Mouse (Mus musculus) forebrain, embryonic 15.5 days (tissue): ENCODE measurements at regions not wholly inside any gene's neighbourhood (a gene's known extent, or its start where the extent isn't known, plus 50 kb on each side); places are given as distances from the start of the nearest gene placed in this dataset.

ENCODE experiments used
- ATAC-seq: fragments of 200-750 bp; cut with Nextera tagmentation; replicated peaks from 2 replicates; pipeline ENCODE4 v1.8.0; 2017; ENCODE audit warnings: mild to moderate bottlenecking, moderate TSS enrichment, moderate library complexity
- H3K27ac ChIP-seq: fragments of 300-500 bp; sonication (generic); replicated peaks from 2 replicates; pipeline ENCODE4 v1.5.1; 2015; ENCODE audit warnings: mild to moderate bottlenecking, inconsistent platforms
- H3K27me3 ChIP-seq: fragments of 300-500 bp; sonication (generic); 2 replicates; pipeline ENCODE4 v1.6.1; 2015; ENCODE audit warnings: inconsistent platforms
- H3K36me3 ChIP-seq: fragments of 300-500 bp; sonication (generic); 2 replicates; pipeline ENCODE4 v1.6.1; 2015; ENCODE audit warnings: mild to moderate bottlenecking, inconsistent platforms
- H3K4me1 ChIP-seq: fragments of 300-500 bp; sonication (generic); 2 replicates; pipeline ENCODE4 v1.6.1; 2015; ENCODE audit warnings: inconsistent platforms
- H3K4me2 ChIP-seq: fragments of 300-500 bp; sonication (generic); replicated peaks from 2 replicates; pipeline ENCODE4 v1.6.1; 2015; ENCODE audit warnings: mild to moderate bottlenecking, inconsistent platforms
- H3K4me3 ChIP-seq: fragments of 300-500 bp; sonication (generic); 2 replicates; pipeline ENCODE4 v1.5.1; 2015; ENCODE audit warnings: mild to moderate bottlenecking, inconsistent platforms
- H3K9ac ChIP-seq: fragments of 300-500 bp; sonication (generic); replicated peaks from 2 replicates; pipeline ENCODE4 v1.6.1; 2015; ENCODE audit warnings: mild to moderate bottlenecking, inconsistent platforms
- H3K9me3 ChIP-seq: fragments of 300-500 bp; sonication (generic); 2 replicates; pipeline ENCODE4 v1.6.1; 2016; ENCODE audit warnings: inconsistent platforms
- WGBS: fragments of 180-500 bp; shearing (Covaris S2); methylation state at CpG from one replicate; pipeline ENCODE4 v1.1.7; 2015; ENCODE audit warnings: mixed read lengths; 5-methylcytosine and 5-hydroxymethylcytosine counted together

DNA sequence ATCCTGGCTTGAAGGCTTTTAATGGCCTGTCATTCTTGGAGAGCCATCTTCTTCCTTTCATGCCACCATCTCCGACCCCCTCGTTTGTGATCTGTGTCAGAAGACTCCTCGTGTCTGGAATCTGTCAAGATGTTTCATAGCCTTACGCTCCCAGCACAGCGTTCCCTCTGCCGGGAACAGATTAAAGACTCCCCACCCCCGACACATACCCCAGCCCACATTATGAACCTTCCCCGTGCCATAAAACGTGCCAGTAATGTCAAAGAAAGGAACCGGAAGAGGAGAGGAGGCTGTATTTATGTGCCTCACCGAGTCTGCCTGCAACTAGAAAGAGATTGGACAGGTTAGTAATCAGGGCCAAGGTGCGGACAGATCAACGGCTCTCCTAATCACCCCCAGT is 101.4 kb upstream of the Rap1b start:
- H3K27ac ChIP-seq: no peak overlapping the region
- H3K36me3 ChIP-seq: no peaks in the 10 kb centered on the region
- no peak overlapping the region for H3K4me2 ChIP-seq
- no peak for ATAC-seq
- H3K4me1 ChIP-seq: no peaks in the 10 kb centered on the region
- H3K27me3 ChIP-seq: no peaks in the 10 kb centered on the region
- WGBS: 73% methylated on average over 13 of the region's 13 CpGs
- no peak overlapping the region for H3K4me3 ChIP-seq
- no peak overlapping the region for H3K9ac ChIP-seq
- H3K9me3 ChIP-seq: no peaks in the 10 kb centered on the region

DNA sequence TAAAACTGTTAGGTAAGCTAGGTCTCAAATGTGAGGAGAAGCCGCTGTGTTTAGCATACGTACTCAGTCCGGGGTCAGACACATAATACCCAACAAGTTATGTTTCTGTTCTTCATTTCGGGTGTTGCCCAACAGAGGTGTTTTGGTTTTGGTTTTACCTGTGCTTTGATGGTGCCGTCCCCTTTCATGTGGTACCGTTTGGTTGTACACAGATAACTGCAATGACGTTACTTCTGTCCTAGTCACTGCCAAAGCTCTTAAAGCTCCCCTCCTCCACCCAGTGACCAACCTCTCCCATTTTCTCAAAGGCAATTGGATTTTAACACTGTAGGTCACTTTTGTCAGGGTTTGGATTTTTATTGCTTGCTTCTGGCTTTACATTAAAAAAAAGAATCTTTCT is 102.1 kb upstream of the Rap1b start:
- Histone ChIP-seq H3K9ac (no peak overlapping the region), H3K27me3 (no peaks in the 10 kb centered on the region), H3K4me1 (no peaks in the 10 kb centered on the region), H3K4me2 (no peak overlapping the region), H3K4me3 (no peak overlapping the region), H3K9me3 (no peaks in the 10 kb centered on the region), H3K36me3 (no peaks in the 10 kb centered on the region), H3K27ac (no peak overlapping the region)
- no peak for ATAC-seq
- 92% methylated on average over 7 of the region's 7 CpGs for WGBS

GRCm38 (mm10) chr10:117952116-117953025 is 106.5 kb upstream of the Rap1b start:
- H3K9me3 ChIP-seq: no peaks in the 10 kb centered on the region
- no peaks in the 10 kb centered on the region for H3K4me1 ChIP-seq
- no peak overlapping the region for H3K9ac ChIP-seq
- 79% methylated on average over 26 of the region's 26 CpGs for whole genome bisulfite sequencing
- no peak for ATAC-seq
- H3K4me3 ChIP-seq: no peak overlapping the region
- H3K27me3 ChIP-seq: no peaks in the 10 kb centered on the region
- H3K36me3 ChIP-seq: no peaks in the 10 kb centered on the region
- no peak overlapping the region for H3K27ac ChIP-seq
- no peak overlapping the region for H3K4me2 ChIP-seq

DNA sequence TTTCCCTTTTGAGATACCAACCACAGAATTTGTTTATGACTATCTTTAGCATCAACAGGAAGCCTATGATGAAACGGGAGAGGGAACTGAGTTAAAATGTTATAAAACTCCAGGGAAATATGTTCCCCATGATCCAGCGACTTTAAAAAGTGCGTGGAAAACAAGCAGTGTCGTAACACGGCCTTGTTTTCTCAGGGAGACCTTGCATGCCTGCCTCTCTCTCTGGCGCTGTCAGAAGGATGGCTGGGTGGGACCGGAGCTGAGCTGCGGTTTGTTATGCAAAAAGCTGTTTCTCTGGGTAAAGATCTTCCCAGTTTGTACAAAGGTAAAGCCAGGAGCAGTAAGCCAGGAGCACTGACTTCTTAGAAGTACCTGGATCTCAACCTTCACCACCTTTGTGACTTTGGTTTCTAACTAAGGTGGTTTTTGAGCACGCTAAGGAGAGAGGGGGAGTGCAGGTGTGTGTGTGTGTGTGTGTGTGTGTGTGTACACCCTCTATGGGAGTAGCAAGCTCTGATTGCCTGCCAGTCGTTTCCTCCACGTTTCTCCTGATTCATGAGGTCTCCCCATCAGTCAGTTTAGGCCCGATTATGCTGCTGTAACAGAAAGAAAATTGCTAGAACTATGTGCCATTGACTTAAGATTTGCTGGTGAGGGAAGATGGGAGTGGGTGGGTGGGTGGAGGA is 107.3 kb upstream of the Rap1b start:
- no peak for ATAC-seq
- Histone ChIP-seq H3K9me3 (no peaks in the 10 kb centered on the region), H3K9ac (no peak overlapping the region), H3K4me1 (no peaks in the 10 kb centered on the region), H3K36me3 (no peaks in the 10 kb centered on the region), H3K4me3 (no peak overlapping the region), H3K4me2 (no peak overlapping the region), H3K27ac (no peak overlapping the region), H3K27me3 (no peaks in the 10 kb centered on the region)
- WGBS: 31% methylated on average over 12 of the region's 12 CpGs

DNA sequence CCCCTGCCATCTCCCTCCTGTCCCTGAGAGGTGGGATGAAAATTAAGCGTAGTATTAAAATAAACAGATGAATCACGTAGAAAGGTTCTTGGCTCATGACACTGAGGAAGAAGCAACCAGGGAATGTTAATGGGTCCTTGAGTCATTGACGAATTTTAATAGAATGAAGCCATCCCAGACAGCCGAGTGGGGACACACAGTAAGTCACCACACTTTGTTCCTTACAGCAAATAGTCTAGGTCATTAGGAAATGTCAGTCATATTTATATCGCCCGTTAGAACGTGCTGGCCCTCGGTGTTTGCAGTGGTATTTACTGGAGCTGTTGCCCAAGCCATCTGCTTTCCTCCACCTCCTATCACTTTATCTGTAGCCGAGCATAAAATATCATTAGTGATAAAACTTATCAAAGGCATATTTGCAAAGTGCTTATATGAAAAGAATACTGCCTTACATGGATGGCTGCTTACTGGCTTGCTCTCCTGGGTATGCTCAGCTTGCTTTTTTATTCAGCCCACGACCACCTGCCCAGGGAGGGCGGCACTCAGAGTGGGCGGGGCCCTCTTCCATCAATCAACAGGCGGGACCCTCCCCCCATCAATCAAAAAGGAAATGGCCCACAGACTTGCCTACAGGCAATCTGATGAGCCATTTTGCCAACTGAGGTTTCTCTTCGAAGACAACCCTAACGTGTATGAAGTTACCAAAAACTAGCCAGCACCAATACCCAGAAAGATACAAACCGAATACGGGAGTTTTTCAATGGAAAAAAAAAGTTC is 110.5 kb upstream of the Rap1b start:
- Histone ChIP-seq H3K4me3 (no peak overlapping the region), H3K27ac (no peak overlapping the region), H3K9ac (no peak overlapping the region), H3K4me2 (no peak overlapping the region), H3K36me3 (no peaks in the 10 kb centered on the region), H3K27me3 (no peaks in the 10 kb centered on the region), H3K9me3 (no peaks in the 10 kb centered on the region), H3K4me1 (no peaks in the 10 kb centered on the region)
- 86% methylated on average over 17 of the region's 17 CpGs for WGBS
- no peak for ATAC-seq

DNA sequence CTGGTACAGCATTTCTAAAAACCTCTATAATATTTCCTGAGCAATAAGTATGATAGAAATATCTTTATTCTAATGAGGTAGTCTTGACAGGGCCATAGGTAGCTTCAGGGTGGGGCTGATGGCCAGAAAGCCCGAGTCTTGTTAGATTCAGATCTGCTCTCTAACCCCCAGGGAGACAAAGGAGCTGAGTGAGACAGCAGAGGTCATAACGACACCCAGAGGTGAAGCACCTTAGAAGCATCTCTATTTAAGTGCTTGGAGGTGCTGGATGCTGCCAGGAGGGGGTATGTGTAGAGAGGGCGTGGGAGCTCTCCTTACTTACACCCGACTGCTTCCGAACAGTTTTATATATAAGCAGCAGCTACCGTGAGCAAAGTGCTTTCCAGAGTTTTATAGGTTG is 128.9 kb upstream of the Rap1b start:
- H3K27me3 ChIP-seq: no peaks in the 10 kb centered on the region
- no peak overlapping the region for H3K4me3 ChIP-seq
- no peak overlapping the region for H3K27ac ChIP-seq
- H3K36me3 ChIP-seq: no peaks in the 10 kb centered on the region
- no peak for ATAC-seq
- no peak overlapping the region for H3K9ac ChIP-seq
- no peak overlapping the region for H3K4me2 ChIP-seq
- WGBS: 63% methylated on average over 6 of the region's 6 CpGs
- no peaks in the 10 kb centered on the region for H3K9me3 ChIP-seq
- no peaks in the 10 kb centered on the region for H3K4me1 ChIP-seq

DNA sequence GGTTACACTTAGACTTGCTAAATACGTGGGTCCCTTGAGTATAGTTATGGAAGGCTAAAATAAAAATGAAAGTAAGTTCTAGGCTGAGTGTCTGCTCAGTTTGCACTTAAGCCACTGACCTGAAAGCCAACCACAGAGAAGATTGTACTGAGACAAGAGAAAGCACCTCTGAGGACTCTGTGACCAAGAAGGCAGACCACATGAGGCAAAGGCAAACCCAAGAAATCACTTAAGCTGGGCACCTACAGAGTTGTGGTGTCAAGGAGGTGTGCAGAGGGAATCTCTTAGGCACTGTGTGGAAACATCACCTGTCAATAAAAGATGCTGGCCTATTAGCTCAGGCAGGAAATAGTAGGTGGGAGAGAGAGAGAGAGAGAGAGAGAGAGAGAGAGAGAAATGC is 129.6 kb upstream of the Rap1b start:
- Histone ChIP-seq H3K9me3 (no peaks in the 10 kb centered on the region), H3K9ac (no peak overlapping the region), H3K4me3 (no peak overlapping the region), H3K36me3 (no peaks in the 10 kb centered on the region), H3K27me3 (no peaks in the 10 kb centered on the region), H3K4me1 (no peaks in the 10 kb centered on the region), H3K27ac (no peak overlapping the region), H3K4me2 (no peak overlapping the region)
- 90% methylated on average over 1 of the region's 1 CpGs for WGBS
- no peak for ATAC-seq

DNA sequence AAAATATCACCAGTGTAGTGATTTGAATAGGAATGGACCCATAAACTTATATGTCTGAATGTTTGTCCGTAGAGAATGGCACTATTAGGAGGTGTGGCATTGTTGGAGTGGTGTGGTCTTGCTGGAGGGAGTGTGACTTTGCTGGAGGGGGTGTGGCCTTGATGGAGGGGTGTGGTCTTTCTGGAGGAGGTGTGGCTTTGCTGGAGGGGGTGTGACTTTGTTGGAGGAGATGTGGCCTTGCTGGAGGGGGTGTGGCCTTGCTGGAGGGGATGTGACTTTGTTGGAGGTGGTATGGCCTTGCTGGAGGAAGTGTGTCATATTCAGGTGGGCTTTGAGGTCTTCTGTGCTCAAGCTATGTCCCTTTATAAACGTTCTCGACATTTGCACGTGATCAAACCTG is 133.3 kb upstream of the Rap1b start:
- peaks cover 14% of the 10 kb centered on the region for H3K4me1 ChIP-seq
- WGBS: 94% methylated on average over 4 of the region's 4 CpGs
- no peak overlapping the region for H3K9ac ChIP-seq
- H3K27me3 ChIP-seq: no peaks in the 10 kb centered on the region
- H3K27ac ChIP-seq: no peak overlapping the region
- no peak overlapping the region for H3K4me2 ChIP-seq
- no peak overlapping the region for H3K4me3 ChIP-seq
- ATAC-seq: no peak
- no peaks in the 10 kb centered on the region for H3K36me3 ChIP-seq
- no peaks in the 10 kb centered on the region for H3K9me3 ChIP-seq

DNA sequence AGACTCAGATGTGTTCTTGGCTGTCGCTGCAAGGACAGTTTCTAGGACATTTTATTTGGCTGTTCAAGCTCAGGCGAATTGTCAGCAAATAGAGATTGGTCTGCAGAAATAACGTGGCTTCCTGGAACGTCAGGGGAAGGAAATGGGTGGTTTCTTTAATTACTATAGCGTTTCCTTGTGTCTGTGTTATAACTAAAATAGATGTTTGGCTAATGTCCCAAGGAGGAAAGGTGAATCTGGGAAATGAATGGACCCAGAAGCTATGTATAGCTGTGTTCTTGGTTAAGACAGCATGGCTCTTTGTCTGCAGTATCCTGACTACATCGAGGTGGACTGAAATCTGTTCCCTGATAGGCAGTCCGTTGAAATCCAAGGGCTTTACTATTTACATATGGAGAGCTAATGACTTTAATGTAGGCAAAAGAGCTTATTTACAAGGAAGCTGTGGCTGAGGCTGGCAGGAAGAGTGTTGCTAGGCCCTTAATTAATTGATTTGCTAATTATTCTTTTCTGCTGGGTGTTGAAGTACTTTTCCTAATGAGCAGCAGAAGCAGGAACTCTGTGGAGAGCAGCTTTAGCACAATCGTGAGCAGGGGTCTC is 136.9 kb upstream of the Rap1b start:
- H3K4me2 ChIP-seq: peak overlapping the region; percentile 11; the same call in 1 of the 2 replicates
- H3K27me3 ChIP-seq: no peaks in the 10 kb centered on the region
- H3K9ac ChIP-seq: no peak overlapping the region
- peak; percentile 92 for ATAC-seq
- peak overlapping the region; percentile 32 for H3K27ac ChIP-seq
- H3K4me1 ChIP-seq: peaks cover 14% of the 10 kb centered on the region
- 15% methylated on average over 8 of the region's 8 CpGs for WGBS
- H3K9me3 ChIP-seq: no peaks in the 10 kb centered on the region
- no peaks in the 10 kb centered on the region for H3K36me3 ChIP-seq
- H3K4me3 ChIP-seq: no peak overlapping the region

DNA sequence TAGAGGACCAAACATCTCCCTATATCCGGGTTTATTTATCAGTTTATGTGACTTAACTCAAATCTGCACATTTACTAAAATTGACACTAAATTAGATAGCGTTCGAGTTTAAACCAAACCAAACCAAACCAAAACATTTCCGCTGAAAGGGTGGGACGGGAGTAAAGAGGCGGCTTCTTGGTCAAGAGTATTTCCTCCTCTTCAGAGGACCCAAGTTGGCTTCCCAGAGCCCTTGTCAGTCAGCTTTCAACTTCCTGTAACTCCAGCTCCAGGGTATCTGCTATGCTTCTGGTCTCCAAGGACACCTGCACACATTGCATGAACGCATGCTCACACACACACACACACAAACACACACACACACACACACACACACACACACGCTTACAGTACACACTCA is 137.4 kb upstream of the Rap1b start:
- H3K27ac ChIP-seq: peak overlapping the region; percentile 32

GRCm38 (mm10) chr10:117984784-117985602 is 139.2 kb upstream of the Rap1b start:
- no peak for ATAC-seq
- peaks cover 14% of the 10 kb centered on the region for H3K4me1 ChIP-seq
- 73% methylated on average over 15 of the region's 15 CpGs for WGBS
- H3K9me3 ChIP-seq: no peaks in the 10 kb centered on the region
- no peak overlapping the region for H3K27ac ChIP-seq
- no peak overlapping the region for H3K4me2 ChIP-seq
- no peak overlapping the region for H3K4me3 ChIP-seq
- no peaks in the 10 kb centered on the region for H3K27me3 ChIP-seq
- no peak overlapping the region for H3K9ac ChIP-seq
- H3K36me3 ChIP-seq: no peaks in the 10 kb centered on the region

More for the DNA sequence above, 137.4 kb upstream of the Rap1b start:
- no peak overlapping the region for H3K4me3 ChIP-seq
- peaks cover 14% of the 10 kb centered on the region for H3K4me1 ChIP-seq
- 0 out of 2 replicates have a peak, but pooled peaks have one; percentile 20 for ATAC-seq
- H3K36me3 ChIP-seq: no peaks in the 10 kb centered on the region
- H3K4me2 ChIP-seq: no peak overlapping the region
- WGBS: 66% methylated on average over 8 of the region's 8 CpGs
- H3K9me3 ChIP-seq: no peaks in the 10 kb centered on the region
- no peak overlapping the region for H3K9ac ChIP-seq
- no peaks in the 10 kb centered on the region for H3K27me3 ChIP-seq
